Mouse (Mus musculus): ENCODE measurements at regions not wholly inside any gene's neighbourhood (a gene's known extent, or its start where the extent isn't known, plus 50 kb on each side); places are given as distances from the start of the nearest gene placed in this dataset.

DNA sequence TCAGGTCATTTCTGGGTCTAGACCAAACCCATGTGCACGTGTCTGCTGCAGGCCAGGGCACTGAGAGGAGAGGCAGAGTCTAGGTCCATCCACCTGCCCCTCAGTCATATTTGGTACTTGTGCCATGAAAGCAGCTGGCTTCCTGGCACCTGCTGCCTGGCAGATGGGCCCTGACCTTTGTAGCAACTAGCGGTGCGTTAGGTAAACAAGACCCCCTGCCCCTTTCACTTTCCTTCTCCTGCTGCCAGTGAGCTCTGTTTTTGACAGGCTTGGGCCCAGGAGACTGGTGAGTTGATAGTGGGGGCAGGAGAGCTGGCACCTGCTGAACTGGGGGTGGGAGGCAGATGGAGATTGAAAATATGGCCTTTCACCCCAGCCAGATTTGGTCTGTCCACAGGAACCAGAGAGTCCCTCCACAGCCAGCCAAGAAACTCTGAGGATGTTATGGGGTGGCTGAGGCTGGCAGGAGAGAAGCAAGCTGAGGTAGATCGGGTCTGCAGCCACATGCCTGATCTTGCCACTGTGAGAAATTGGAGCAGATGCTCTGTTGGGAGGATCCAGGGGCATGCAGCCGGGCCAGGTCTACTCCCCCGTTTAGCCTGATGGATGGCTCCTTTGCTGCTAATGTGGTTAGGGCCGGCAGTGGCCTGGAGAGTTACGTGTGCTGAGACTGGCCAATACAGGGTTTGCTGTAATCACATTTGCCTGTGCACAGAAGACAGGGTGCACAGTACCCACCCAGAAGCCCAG lies 316.6 kb upstream of the 4931429L15Rik start:
- DNase-seq (ENCODE audit: extremely low read depth, insufficient read length, low spot score): no peak

- DNase-seq (ENCODE audit: extremely low read depth, insufficient read length, low spot score): no peak
Measured at GRCm38 (mm10) chr9:46633952-46634351, 314.2 kb upstream of the 4931429L15Rik start.

DNA sequence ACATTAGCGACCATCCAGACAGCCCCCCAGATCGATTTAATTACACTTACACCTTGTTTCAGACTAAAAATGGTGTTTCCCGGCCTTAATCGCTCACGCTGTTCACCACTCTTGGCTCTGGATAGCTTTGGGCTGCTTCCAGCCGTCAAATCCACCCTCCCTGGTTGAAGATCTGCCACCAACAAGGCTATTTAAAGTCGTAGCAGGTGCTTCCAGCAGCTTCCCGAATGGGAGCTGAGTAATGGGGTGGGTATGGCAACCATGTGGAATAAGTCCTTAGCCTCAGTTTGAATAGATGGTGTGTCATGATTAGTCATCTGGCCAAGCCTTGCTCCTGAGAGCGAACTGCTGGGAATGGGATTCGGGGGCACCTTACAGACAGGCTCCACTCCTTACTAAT lies 312.8 kb upstream of the 4931429L15Rik start:
- peak; percentile 62 for DNase-seq (ENCODE audit: extremely low read depth, insufficient read length, low spot score)

GRCm38 (mm10) chr9:46622255-46622654 lies 302.5 kb upstream of the 4931429L15Rik start:
- DNase-seq (ENCODE audit: extremely low read depth, insufficient read length, low spot score): no peak

DNA sequence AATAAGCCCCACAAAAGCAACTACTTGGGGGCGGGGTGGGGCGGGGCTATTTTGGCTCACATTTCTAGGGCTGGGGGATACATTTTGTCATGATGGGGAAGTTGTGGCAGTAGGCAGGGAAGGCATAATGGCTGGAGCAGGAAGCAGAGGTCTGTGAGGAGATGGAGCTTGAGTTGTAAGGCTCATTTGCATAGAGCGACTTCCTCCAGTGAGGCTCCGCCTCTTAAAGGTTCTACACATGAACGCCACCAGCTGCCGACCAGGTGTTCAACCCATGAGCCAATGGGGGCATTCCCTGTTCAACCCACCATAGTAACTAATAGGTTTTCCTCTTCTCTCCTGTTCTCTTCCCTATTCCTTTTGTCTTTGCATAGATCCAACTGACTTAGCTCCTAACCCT lies 302.1 kb upstream of the 4931429L15Rik start:
- no peak for DNase-seq (ENCODE audit: extremely low read depth, insufficient read length, low spot score)

GRCm38 (mm10) chr9:46610101-46611005 lies 290.6 kb upstream of the 4931429L15Rik start:
- no peak for DNase-seq (ENCODE audit: extremely low read depth, insufficient read length, low spot score)

DNA sequence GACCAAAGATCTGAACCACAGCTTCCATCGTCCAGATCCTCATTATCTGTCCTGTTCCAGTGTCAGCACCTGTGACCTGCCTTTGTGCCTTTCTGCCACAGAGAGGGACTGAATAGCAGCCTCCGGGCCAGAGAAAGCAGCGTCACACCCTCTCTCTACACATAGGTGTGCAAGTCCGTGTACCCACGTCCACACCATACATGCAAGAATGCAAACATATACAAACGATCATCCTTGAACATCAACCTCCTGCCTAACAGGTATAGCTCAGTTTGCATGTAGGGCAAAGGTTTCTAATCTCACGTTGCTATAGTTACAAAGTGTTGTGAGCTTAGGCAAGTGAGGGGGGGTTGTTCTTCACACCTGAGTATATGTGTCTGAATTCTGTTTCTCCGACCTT lies 288.9 kb upstream of the 4931429L15Rik start:
- no peak for DNase-seq (ENCODE audit: extremely low read depth, insufficient read length, low spot score)

DNA sequence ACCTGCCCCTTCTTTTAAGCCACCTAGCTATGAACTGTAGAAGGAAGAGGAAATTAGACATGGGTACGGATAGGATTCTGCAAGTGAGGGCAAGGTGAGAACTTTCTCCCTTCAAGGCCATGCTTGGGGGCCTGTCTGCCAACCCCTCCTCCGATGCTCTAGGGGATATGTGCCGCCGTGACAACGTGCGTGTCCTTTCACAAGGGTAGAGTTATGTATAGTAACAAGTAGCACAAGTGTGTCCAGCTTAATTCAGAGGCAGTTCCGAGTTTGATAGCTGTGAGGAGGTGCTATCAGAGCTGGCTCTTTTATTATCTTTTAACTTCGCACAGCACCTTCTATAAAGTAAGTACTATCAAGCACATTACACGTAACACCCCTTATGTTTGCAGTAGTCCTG lies 281.0 kb upstream of the 4931429L15Rik start:
- no peak for DNase-seq (ENCODE audit: extremely low read depth, insufficient read length, low spot score)

GRCm38 (mm10) chr9:46599931-46600708 lies 280.3 kb upstream of the 4931429L15Rik start:
- no peak for DNase-seq (ENCODE audit: extremely low read depth, insufficient read length, low spot score)

- DNase-seq (ENCODE audit: extremely low read depth, insufficient read length, low spot score): no peak
Measured at GRCm38 (mm10) chr9:46598518-46598917, 278.7 kb upstream of the 4931429L15Rik start.

DNA sequence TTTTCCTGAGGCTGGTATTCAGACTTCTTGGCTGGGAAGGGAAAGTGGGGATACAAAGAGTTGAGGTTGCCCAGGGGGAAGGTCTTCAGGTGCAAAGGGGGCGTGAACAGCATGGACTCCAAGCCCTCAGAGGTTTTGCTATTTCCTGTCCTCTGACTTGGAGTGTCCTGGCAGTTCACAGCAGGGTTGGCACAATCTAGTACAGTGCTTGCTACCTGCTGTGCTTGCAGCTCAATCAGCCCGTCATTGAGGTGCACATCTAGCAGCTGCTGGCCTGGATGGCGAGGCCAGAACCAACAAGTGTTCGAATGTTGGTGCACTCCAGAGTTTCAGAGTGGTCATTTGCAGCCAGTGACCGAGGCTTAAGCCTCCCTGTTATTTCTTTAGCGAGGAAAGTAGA lies 273.7 kb upstream of the 4931429L15Rik start:
- no peak for DNase-seq (ENCODE audit: extremely low read depth, insufficient read length, low spot score)

DNA sequence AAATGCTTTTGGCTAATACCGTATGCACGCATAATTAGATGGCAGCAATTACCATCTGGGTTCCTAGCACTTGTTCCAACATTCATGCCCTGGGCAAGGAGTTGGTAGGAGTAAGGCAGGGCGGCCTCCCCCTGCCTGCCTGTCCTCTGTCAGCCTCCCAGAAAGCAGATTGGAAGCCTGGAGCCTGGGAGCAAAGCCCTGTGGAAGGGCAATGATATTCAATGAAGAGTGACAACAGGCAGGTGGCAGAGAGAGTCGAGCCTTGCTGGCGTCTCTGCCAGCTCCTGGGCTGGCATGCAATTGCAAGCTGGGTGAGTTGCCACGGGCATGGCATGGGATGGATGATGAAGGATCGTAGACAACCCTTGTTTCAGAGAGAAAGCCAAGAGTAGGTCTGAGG lies 273.1 kb upstream of the 4931429L15Rik start:
- DNase-seq (ENCODE audit: extremely low read depth, insufficient read length, low spot score): no peak

DNA sequence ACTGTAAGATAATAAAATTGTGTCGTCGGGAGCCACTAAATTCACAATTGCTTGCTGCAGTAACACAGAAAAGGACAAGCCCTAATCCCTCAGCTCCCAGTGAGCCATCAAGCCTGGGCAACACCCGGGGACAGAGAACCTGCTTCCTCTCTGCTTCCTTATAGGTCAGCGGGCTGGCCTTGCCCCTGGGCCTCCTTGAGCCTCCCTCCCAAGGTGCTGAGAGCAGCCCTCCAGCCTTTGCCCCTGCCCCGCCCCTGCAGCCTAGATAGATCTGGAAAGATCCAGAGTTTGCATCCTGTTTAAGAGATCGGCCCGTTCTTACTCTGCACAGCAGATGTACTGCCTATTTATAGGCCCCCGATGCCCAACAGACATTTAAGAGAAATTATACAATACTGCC lies 267.0 kb upstream of the 4931429L15Rik start:
- DNase-seq (ENCODE audit: extremely low read depth, insufficient read length, low spot score): no peak

- no peak for DNase-seq (ENCODE audit: extremely low read depth, insufficient read length, low spot score)
Measured at GRCm38 (mm10) chr9:46581844-46582243, 262.1 kb upstream of the 4931429L15Rik start.

DNA sequence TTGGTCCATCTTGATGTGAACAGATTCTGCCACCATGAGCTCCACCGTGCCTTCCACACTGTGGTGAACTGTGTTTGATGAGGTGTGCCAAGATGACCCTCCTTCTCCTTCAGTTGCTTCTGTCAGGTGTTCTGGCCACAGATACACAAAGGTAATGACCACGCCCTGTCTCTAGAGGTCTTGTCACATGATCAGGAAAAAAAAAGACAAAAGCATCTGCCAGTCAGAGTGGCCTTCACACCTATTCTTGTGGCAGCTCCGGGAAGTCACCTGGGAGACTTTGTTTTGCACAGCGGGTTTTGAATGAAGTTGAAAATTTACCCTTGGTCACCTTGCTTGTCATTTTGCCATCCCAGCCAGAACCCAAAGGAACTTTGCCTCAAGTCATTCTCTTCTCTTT lies 242.5 kb upstream of the 4931429L15Rik start:
- DNase-seq (ENCODE audit: extremely low read depth, insufficient read length, low spot score): no peak

DNA sequence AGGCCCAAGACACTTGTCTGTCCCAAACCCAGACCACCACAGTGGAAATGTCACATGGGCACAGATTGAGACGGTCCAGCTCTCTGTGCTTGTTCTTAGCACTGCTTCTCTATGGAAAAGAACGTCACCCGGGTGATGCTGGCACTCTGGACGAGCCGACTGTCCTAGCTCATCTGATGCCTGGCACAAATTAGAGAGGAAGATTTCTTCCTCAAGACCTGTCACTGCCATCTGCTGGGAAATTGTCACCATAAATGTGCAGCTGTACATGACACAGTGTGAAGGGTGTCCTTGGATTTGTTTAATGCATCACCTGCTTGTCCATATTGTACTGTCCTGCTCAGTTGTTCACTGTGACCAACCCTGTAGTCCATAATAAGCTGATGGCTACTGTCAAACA lies 238.7 kb upstream of the 4931429L15Rik start:
- no peak for DNase-seq (ENCODE audit: extremely low read depth, insufficient read length, low spot score)

- DNase-seq (ENCODE audit: extremely low read depth, insufficient read length, low spot score): no peak
Measured at GRCm38 (mm10) chr9:46557781-46558180, 238.0 kb upstream of the 4931429L15Rik start.

- no peak for DNase-seq (ENCODE audit: extremely low read depth, insufficient read length, low spot score)
Measured at GRCm38 (mm10) chr9:46555156-46555555, 235.4 kb upstream of the 4931429L15Rik start.

- no peak for DNase-seq (ENCODE audit: extremely low read depth, insufficient read length, low spot score)
Measured at GRCm38 (mm10) chr9:46554586-46555152, 234.9 kb upstream of the 4931429L15Rik start.

DNA sequence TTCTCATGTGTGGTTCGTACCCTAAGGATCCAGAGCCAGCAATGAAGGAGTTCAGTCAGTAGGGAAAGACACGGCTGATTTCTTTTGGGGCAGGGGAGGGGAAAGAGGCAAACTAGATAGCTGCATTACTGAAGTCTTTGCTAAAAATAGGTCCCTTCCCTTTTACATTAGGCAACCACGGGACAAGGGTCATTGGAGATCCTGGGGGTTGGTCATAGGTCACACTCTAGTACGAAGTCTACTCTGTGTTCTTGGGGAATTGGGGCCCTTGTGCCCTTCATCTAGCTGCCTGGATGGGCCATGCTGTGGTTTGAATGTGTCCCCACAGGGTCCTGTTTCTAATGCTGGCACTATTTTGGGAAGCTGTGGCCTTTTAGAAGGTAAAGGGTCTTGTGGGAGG lies 229.6 kb upstream of the 4931429L15Rik start:
- no peak for DNase-seq (ENCODE audit: extremely low read depth, insufficient read length, low spot score)

DNA sequence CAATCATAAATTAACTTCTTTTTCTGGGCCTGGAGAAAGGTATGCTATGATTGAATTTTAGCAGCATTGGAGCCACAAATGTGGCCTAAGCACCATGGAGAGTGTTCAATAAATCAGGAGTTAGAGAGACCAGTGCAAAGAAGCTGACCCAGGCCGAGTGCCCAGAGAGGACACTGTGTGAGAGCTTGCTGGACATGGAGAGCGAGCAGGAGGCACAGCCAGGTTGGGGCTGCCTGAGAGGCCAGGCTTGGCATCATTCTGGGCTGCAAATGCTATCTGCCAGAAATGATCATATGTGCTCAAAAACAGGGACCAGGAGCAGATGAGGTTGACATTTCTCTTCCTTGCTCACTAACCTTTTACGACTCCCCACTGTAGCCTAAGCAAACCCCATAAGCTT lies 224.5 kb upstream of the 4931429L15Rik start:
- DNase-seq (ENCODE audit: extremely low read depth, insufficient read length, low spot score): no peak

Measured in 3134 (cell line).